Mouse (Mus musculus) bone marrow, adult 2 months (tissue): ENCODE measurements around the gene Bcam. TPM values are rescaled to one million over a fixed set of nuclear protein-coding genes. Genes with fewer than 3 reads are reported as not detected.

Experiments
- H3K27ac ChIP-seq: fragments of 200-500 bp; 2 replicates; pipeline ENCODE4 v1.5.1; 2012; ENCODE audit warnings: low read depth, mild to moderate bottlenecking, control low read depth, inconsistent platforms, low read length; ENCODE audit not compliant: control insufficient read depth, poor library complexity, insufficient read depth
- H3K4me1 ChIP-seq: fragments of 200-500 bp; 2 replicates; pipeline ENCODE4 v1.6.1; 2011; ENCODE audit warnings: low read length; ENCODE audit not compliant: control insufficient read depth, insufficient read depth
- H3K4me3 ChIP-seq: fragments of 200-500 bp; replicated peaks from 2 replicates; pipeline ENCODE3; 2011; ENCODE audit warnings: mild to moderate bottlenecking, low read depth, low read length, control low read depth; ENCODE audit not compliant: control insufficient read depth
- CTCF ChIP-seq: fragments of 200-500 bp; IDR thresholded peaks from 2 replicates; pipeline ENCODE4 v1.5.1; 2011; ENCODE audit warnings: low read length, control low read depth; ENCODE audit not compliant: control insufficient read depth, insufficient read depth
- POLR2A ChIP-seq: fragments of 200-500 bp; IDR thresholded peaks from 2 replicates; pipeline ENCODE4 v1.6.1; 2011; ENCODE audit warnings: low read depth, mild to moderate bottlenecking, control low read depth, low read length, borderline replicate concordance; ENCODE audit not compliant: control insufficient read depth
- WGBS: fragments of 180-500 bp; shearing (Covaris S2); methylation state at CpG from one replicate; pipeline ENCODE4 v1.1.7; 2018; 5-methylcytosine and 5-hydroxymethylcytosine counted together
- polyA plus RNA-seq: library from polyadenylated mRNA; stranded (reverse); fragments of >200 nt; gene quantifications from 2 replicates; pipeline ENCODE4 v1.2.4, GENCODE M21; 2011; ENCODE audit warnings: low replicate concordance; ENCODE audit not compliant: missing spikeins, insufficient read depth, insufficient read length

Bcam gene
- polyA plus RNA-seq, 1 experiment = 4.5 TPM

- H3K4me3 ChIP-seq = no peak overlapping the region
- TF ChIP-seq POLR2A (no peak), CTCF (no peak)
- peaks cover 2% of the 10 kb centered on the region; the same call in 1 of the 2 replicates for H3K4me1 ChIP-seq
- 89% methylated on average over 10 of the region's 10 CpGs for WGBS
- no peak overlapping the region for H3K27ac ChIP-seq
These were observed 36.6 kb downstream of the Bcam start for GRCm38 (mm10) chr7:19734178-19734666.

- Histone ChIP-seq H3K4me3 (no peak overlapping the region), H3K4me1 (no peaks in the 10 kb centered on the region), H3K27ac (no peak overlapping the region)
- TF ChIP-seq POLR2A = no peak
- no peak for TF ChIP-seq CTCF
- 80% methylated on average over 4 of the region's 4 CpGs for WGBS
These were observed 44.3 kb downstream of the Bcam start for GRCm38 (mm10) chr7:19726541-19726940.

- TF ChIP-seq POLR2A (no peak), CTCF (no peak)
- Histone ChIP-seq H3K4me3 (no peak overlapping the region), H3K27ac (no peak overlapping the region), H3K4me1 (no peaks in the 10 kb centered on the region)
- WGBS = 82% methylated on average over 12 of the region's 12 CpGs
These were observed 46.6 kb downstream of the Bcam start for GRCm38 (mm10) chr7:19724167-19724566.

- no peaks in the 10 kb centered on the region for H3K4me1 ChIP-seq
- WGBS = 67% methylated on average over 6 of the region's 6 CpGs
- TF ChIP-seq POLR2A = no peak
- TF ChIP-seq CTCF = no peak
- H3K4me3 ChIP-seq = no peak overlapping the region
- no peak overlapping the region for H3K27ac ChIP-seq
These were observed 48.0 kb downstream of the Bcam start for GRCm38 (mm10) chr7:19722754-19723195.

GRCm38 (mm10) chr7:19719200-19719599, 51.6 kb downstream of the Bcam start:
- no peaks in the 10 kb centered on the region for H3K4me1 ChIP-seq
- no peak overlapping the region for H3K4me3 ChIP-seq
- no peak overlapping the region for H3K27ac ChIP-seq
- TF ChIP-seq POLR2A = no peak
- no peak for TF ChIP-seq CTCF
- 79% methylated on average over 4 of the region's 4 CpGs for WGBS

- no peak overlapping the region for H3K27ac ChIP-seq
- no peak overlapping the region for H3K4me3 ChIP-seq
- TF ChIP-seq CTCF (no peak), POLR2A (no peak)
- 78% methylated on average over 5 of the region's 5 CpGs for WGBS
- no peaks in the 10 kb centered on the region; the same call in 1 of the 2 replicates for H3K4me1 ChIP-seq
These were observed 52.4 kb downstream of the Bcam start for GRCm38 (mm10) chr7:19718297-19718952.

GRCm38 (mm10) chr7:19717346-19717745, 53.5 kb downstream of the Bcam start:
- TF ChIP-seq CTCF (no peak), POLR2A (no peak)
- Histone ChIP-seq H3K4me1 (no peaks in the 10 kb centered on the region; the same call in 1 of the 2 replicates), H3K4me3 (no peak overlapping the region), H3K27ac (no peak overlapping the region)
- 67% methylated on average over 4 of the region's 4 CpGs for WGBS

GRCm38 (mm10) chr7:19716822-19717221, 54.0 kb downstream of the Bcam start:
- 84% methylated on average over 2 of the region's 2 CpGs for whole genome bisulfite sequencing
- no peak overlapping the region for H3K27ac ChIP-seq
- H3K4me3 ChIP-seq = no peak overlapping the region
- no peaks in the 10 kb centered on the region; the same call in 1 of the 2 replicates for H3K4me1 ChIP-seq
- TF ChIP-seq POLR2A (no peak), CTCF (no peak)
